ENCODE assay signal across 18 mouse cellular contexts in the genomic region with DNA sequence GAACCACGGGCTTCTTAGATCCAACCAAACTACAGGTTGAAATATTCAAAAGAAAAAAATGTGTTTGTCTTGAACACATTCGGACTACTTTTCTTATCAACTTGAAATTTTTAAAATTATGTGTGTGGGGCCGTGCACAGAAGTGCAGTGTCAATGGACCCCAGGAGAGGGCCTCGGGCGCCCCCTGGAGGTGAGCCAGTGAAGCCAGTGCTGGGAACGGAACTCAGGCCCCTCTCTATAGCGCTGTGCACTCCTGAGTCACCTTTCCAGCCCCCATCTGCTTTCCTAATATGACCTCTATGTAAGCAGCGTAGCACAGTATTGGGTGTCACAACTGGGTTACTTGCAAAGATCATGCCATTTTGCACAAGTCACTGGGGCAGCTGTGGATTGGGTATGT.
DNase-seq lines count a peak whose midpoint lies in the region; ATAC-seq and TF ChIP-seq lines count a peak whose summit lies in the region.
"Had no signal": no experiment of that assay in that cellular context is flagged by ENCODE, and none has a peak within 500 bp of the region (broad histone marks: within the 10 kb centered on the region; RNA-seq: fewer than 3 reads in every experiment).

No protein-coding gene starts in this region.

- H3K4me2 ChIP-seq in forebrain, postnatal 0 days (ENCODE audit: low read depth), result no peak overlapping the region
- H3K4me2 ChIP-seq in forebrain, embryonic 16.5 days (ENCODE audit: low read length), result no peak overlapping the region
- H3K4me2 ChIP-seq in liver, postnatal 0 days (ENCODE audit: low read depth, low read length), result no peak overlapping the region
- H3K4me2 ChIP-seq: hindbrain, embryonic 13.5 days; liver, embryonic 15.5 days; midbrain, embryonic 13.5 days had no signal

- peak; percentile 23 for TF ChIP-seq CTCF in forebrain, postnatal 0 days (IDR thresholded peaks at IDR 0.05; ENCODE audit: low read depth)
- peak; percentile 26; the same call in 1 of the 2 replicates for TF ChIP-seq CTCF in liver, postnatal 0 days (IDR thresholded peaks at IDR 0.05; ENCODE audit: low read depth)

- in situ Hi-C loops in ES-E14 (cut with MboI; ENCODE audit: low sequenced_read_pairs in 2 of 2, unreplicated experiment in 2 of 2), result no loop called here

- no peak for TF ChIP-seq EP300 in liver, postnatal 0 days (IDR thresholded peaks at IDR 0.05; ENCODE audit: low read depth)

- H3K27ac ChIP-seq in forebrain, postnatal 0 days (ENCODE audit: low read depth, low read length), result no peak overlapping the region
- no peak overlapping the region for H3K27ac ChIP-seq in forebrain, embryonic 16.5 days (ENCODE audit: low read length)
- no peak overlapping the region for H3K27ac ChIP-seq in liver, postnatal 0 days (ENCODE audit: low read depth)
- H3K27ac ChIP-seq in ES-E14 (ENCODE audit: insufficient read depth, low read depth, low read length, poor library complexity, severe bottlenecking), result no peak overlapping the region
- H3K27ac ChIP-seq: hindbrain, embryonic 13.5 days; liver, embryonic 15.5 days; macrophage; midbrain, embryonic 13.5 days; stomach, postnatal 0 days had no signal

- 66% methylated on average over 8 of the region's 8 CpGs for WGBS in forebrain, postnatal 0 days
- WGBS in forebrain, embryonic 16.5 days, result 62% methylated on average over 8 of the region's 8 CpGs
- WGBS in liver, postnatal 0 days (ENCODE audit: insufficient replicate concordance), result 54% methylated on average over 8 of the region's 8 CpGs

- no peak for ATAC-seq in forebrain, postnatal 0 days
- no peak for ATAC-seq in forebrain, embryonic 16.5 days
- ATAC-seq in liver, postnatal 0 days, result no peak
- ATAC-seq: forebrain, embryonic 14.5 days; intestine, embryonic 16.5 days; midbrain, embryonic 13.5 days had no signal

- DNase-seq in forebrain, postnatal 0 days, result no peak
- no peak for DNase-seq in liver, postnatal 0 days
- DNase-seq in liver (no peak), ES-E14 (ENCODE audit: low read depth, low spot score) (no peak)
- DNase-seq in cerebellum, postnatal 36 days, result peak; percentile 33 to 55
- DNase-seq in thymus, postnatal 14 days, result no peak
- DNase-seq: adrenal gland, adult 8-10 months; embryo, embryonic 11 days; kidney, postnatal 10 days had no signal

- H3K36me3 ChIP-seq in forebrain, postnatal 0 days (ENCODE audit: insufficient read depth), result no peaks in the 10 kb centered on the region
- H3K36me3 ChIP-seq in forebrain, embryonic 16.5 days (ENCODE audit: control insufficient read depth, insufficient read depth), result no peaks in the 10 kb centered on the region
- no peaks in the 10 kb centered on the region for H3K36me3 ChIP-seq in liver, postnatal 0 days (replicated peaks; ENCODE audit: insufficient read depth, low read length)
- H3K36me3 ChIP-seq in ES-E14 (ENCODE audit: control insufficient read depth, insufficient read depth, low read length, poor library complexity, severe bottlenecking), result no peaks in the 10 kb centered on the region
- H3K36me3 ChIP-seq: hindbrain, embryonic 13.5 days; liver, embryonic 15.5 days; midbrain, embryonic 13.5 days had no signal

- H3K4me1 ChIP-seq in forebrain, postnatal 0 days (ENCODE audit: insufficient read depth), result peaks cover 11% of the 10 kb centered on the region; the same call in 1 of the 2 replicates
- H3K4me1 ChIP-seq in forebrain, embryonic 16.5 days (replicated peaks; ENCODE audit: control insufficient read depth, insufficient read depth, low read length), result peaks cover 3% of the 10 kb centered on the region; the same call in 1 of the 2 replicates
- H3K4me1 ChIP-seq in liver, postnatal 0 days (ENCODE audit: insufficient read depth), result no peaks in the 10 kb centered on the region; the same call in 1 of the 2 replicates
- peaks cover 1 to 10% of the 10 kb centered on the region in 2 experiments; a peak in 3 of 4 replicates for H3K4me1 ChIP-seq in ES-E14 (ENCODE audit: control insufficient read depth in 2 of 2, insufficient read depth in 2 of 2, low read length in 2 of 2, poor library complexity in 1 of 2)

- H3K27me3 ChIP-seq in forebrain, postnatal 0 days (ENCODE audit: insufficient read depth, low read length), result no peaks in the 10 kb centered on the region
- no peaks in the 10 kb centered on the region for H3K27me3 ChIP-seq in forebrain, embryonic 16.5 days (replicated peaks; ENCODE audit: control insufficient read depth, insufficient read depth, low read length)
- H3K27me3 ChIP-seq in liver, postnatal 0 days (ENCODE audit: insufficient read depth, low read length), result no peaks in the 10 kb centered on the region
- H3K27me3 ChIP-seq: midbrain, embryonic 13.5 days had no signal

- no peaks in the 10 kb centered on the region for H3K9me3 ChIP-seq in forebrain, postnatal 0 days (ENCODE audit: low read length)
- H3K9me3 ChIP-seq in forebrain, embryonic 16.5 days (ENCODE audit: control insufficient read depth, low read length), result no peaks in the 10 kb centered on the region
- H3K9me3 ChIP-seq in liver, postnatal 0 days (ENCODE audit: low read length), result no peaks in the 10 kb centered on the region
- no peaks in the 10 kb centered on the region for H3K9me3 ChIP-seq in ES-E14 (ENCODE audit: control insufficient read depth, insufficient read depth, low read depth, low read length)
- H3K9me3 ChIP-seq: hindbrain, embryonic 13.5 days; liver, embryonic 15.5 days; midbrain, embryonic 13.5 days had no signal

- H3K9ac ChIP-seq in forebrain, postnatal 0 days, result no peak overlapping the region
- no peak overlapping the region for H3K9ac ChIP-seq in forebrain, embryonic 16.5 days (replicated peaks; ENCODE audit: low read depth, low read length)
- no peak overlapping the region for H3K9ac ChIP-seq in liver, postnatal 0 days (replicated peaks)
- no peak overlapping the region for H3K9ac ChIP-seq in ES-E14 (ENCODE audit: insufficient read depth, low read depth, low read length, poor library complexity, severe bottlenecking)
- H3K9ac ChIP-seq: hindbrain, embryonic 13.5 days; liver, embryonic 15.5 days; midbrain, embryonic 13.5 days had no signal

- no peak overlapping the region for H3K4me3 ChIP-seq in forebrain, postnatal 0 days (ENCODE audit: low read depth, low read length)
- no peak overlapping the region for H3K4me3 ChIP-seq in forebrain, embryonic 16.5 days (replicated peaks; ENCODE audit: low read length)
- no peak overlapping the region for H3K4me3 ChIP-seq in liver, postnatal 0 days (ENCODE audit: low read depth, low read length)
- H3K4me3 ChIP-seq in ES-E14 (ENCODE audit: insufficient read depth in 1 of 2, low read depth in 1 of 2, low read length in 2 of 2, poor library complexity in 1 of 2, severe bottlenecking in 1 of 2), result peak overlapping the region in 1 of 2 experiments; percentile 18; a peak in 1 of 4 replicates
- H3K4me3 ChIP-seq: hindbrain, embryonic 13.5 days; liver, embryonic 15.5 days; midbrain, embryonic 13.5 days; myocyte had no signal

TF ChIP-seq in ES-E14, 5 proteins besides CTCF, POLR2A, EP300 and RAD21:
- 0 out of 2 replicates have a peak, but pooled peaks have one; percentile 22 for TF ChIP-seq HCFC1 (IDR thresholded peaks at IDR 0.05; ENCODE audit: borderline replicate concordance, insufficient read depth, low read length)
- TF ChIP-seq CHD2 (IDR thresholded peaks at IDR 0.05; ENCODE audit: low read depth, low read length), result no peak

Comparison
In these comparisons a context has a peak if more than half of its experiments do, and no peak if none do; other contexts are left out.
1. DNase-seq: peak in cerebellum, postnatal 36 days (2 of 2); none in forebrain, postnatal 0 days (single experiment), liver, postnatal 0 days (single experiment), liver (single experiment), ES-E14 (single experiment) and thymus, postnatal 14 days (single experiment).